Mouse (Mus musculus) c-Kit-positive CD71-negative TER-119-negative erythroid progenitor cells, embryonic 14.5 days (primary cell): ENCODE measurements at regions not wholly inside any gene's neighbourhood (a gene's known extent, or its start where the extent isn't known, plus 50 kb on each side); places are given as distances from the start of the nearest gene placed in this dataset.

ENCODE experiments used
- DNase-seq: peaks from one replicate; pipeline ENCODE4 v3.0.0-alpha.2; 2013; ENCODE audit warnings: low read depth

DNA sequence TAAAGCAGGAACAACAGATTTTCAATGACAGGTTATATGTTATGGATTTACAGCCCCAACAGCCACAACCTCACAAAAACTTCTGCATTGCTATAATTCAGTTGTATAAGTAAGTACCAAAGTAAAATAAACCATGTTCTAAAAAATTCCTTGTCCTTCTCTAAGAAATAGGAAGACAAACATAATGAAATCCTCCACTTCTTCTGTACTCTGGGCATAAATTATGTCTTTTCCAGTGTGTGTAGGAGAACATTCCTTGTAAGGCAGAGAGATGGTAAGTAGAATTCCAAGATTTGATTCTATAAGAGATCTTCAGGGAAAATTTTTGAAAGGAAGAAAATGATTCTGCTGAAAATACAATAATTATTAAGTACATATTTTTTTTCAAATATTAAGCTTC lies 209.4 kb upstream of the Zc3h12c start:
- DNase-seq: no peak

DNA sequence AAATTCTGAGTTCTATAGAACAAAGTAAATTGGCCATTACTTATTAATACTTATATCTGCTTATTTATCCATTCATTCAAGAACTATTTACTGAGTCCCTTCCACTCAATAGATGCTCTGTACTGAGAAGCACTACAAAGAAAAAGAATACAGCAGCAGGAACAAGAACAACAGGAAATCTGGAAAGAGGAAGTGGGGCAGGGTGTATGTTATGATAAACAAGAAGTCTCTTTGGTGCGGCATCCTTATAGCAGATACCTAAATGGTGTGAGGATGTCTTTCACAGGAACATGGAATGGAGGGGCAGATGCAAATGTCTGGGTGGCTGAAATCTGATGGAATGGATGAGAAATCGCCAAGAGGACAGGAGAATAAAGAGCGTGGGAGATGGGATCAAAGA lies 208.5 kb upstream of the Zc3h12c start:
- no peak for DNase-seq

DNA sequence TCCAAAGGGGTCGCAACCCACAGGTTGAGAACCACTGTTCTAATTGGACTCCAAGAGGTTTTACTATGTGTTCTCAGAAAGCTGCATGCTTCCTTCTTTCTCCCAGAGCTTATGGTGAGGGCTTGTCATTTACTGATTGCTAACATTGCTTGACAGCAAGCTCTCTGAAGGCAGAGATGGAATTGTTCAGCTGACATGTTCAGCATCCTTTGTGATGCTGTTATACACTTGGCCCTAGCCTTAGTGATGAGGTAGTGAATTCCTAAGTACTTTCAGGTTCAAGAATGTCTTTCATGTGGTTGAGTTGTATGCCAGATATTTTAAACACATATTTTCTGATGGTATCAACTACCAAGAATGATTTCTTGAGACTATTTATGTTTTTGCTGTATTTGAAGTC lies 202.9 kb upstream of the Zc3h12c start:
- DNase-seq: no peak

DNA sequence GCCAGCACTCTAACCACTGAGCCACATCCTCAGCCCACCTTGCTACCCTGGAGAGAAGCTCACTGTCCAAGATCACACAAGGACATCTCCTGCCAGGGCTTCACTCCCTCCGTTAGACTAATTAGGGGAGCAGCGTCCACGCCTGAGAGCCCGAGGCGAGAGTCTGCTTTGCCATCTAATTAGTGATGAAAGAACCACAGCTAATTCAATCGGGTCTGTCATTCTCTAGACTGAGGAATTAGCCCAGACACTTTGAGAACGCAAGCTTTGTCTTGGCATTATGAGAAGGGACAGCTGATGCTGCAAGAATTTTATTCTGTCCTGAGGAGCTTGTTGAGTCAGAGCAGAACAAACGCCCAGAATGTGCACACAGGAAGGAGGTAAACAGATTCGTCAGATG lies 200.5 kb upstream of the Zc3h12c start:
- DNase-seq: no peak

DNA sequence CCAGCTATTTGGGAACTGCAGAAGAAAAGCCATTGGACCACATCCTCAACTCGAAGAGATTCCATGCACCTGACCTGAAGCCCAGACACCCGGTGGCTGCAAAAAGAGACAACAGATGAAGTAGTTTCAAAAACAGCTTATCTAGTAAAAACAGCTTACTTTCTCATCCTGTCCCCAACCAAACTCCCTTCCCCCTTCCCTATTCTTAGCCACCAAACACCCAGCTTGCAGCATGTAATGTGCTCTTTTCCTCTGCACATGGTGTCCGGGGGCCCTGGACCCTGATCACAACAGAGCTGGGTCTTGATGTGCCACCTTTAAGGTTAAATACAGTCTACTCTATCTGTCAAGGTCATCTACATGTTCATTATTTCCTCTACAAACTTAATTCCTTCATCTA lies 199.7 kb upstream of the Zc3h12c start:
- peak; percentile 34 for DNase-seq

DNA sequence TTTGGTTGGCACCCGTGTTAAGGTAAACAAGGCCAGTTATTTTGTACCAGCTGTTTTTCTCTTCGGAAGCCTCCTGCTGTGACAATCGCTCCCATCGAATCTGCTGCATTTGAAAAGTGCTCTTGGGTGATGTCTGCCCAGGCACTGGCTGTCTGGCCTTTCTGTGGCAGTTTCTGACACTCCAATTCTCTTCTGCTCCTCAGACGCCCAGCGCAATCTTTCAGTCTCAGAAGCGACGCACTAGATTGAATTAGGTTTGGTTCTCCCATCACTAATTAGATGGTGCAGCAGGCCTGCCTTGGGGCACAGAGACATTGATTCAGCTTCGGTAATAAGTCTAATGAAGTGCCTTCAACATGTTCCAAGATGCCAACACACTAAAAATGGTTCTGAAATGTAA lies 197.7 kb upstream of the Zc3h12c start:
- DNase-seq: no peak

DNA sequence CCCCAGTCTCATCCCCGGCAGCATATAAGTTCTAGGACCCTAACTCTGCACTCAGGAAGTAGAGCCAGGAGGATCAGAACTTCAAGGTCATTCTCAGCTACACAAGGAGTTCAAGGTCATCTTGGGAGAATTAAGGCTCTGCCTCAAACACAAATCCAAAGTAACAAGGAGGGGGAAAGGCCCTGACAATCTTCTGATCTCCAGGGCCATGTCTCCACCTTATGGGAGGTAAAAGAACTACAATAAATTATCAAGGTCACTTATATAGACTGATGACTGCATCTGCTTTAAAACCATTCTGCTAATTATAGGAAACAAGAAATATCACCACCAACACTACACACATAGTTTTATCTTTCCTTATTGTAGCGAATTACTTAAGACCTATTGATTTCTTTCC lies 193.2 kb upstream of the Zc3h12c start:
- no peak for DNase-seq

DNA sequence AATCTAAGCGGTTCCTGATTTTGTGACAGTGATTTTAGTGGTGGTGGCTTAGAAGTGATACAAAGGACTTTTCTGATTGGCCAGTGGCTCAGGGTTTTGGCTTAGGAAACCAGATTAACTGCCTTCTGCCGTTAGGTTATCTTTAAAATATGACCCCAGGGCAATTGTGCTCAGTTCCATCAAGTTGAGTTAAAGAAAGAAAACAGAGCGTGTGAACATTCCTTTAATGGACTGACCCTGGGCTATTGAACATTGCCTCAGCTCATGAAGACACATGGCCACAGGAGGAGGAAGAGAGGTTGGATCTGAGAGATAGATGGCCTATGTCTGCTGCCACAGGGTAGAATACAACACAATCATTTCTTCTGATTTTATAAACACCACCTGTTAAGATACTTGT lies 191.0 kb upstream of the Zc3h12c start:
- DNase-seq: no peak

DNA sequence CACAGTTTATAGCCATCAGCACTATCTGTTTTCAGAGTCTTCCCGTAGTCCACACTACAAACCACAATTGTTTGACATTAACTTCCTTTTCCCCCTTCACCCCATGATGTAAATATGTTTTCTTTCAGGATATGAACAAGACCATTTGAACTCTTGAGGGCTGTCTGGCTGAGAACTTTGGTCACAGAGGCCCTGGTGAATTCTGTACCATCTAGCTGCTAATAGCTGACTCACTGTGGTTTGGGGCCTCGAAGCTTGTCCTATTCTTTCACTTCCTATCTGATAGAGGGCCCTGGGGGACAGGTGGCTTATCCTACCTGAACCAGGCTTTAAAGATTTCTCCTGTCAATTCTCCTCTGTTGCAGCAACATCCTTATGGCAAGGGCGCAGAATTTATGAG lies 188.2 kb upstream of the Zc3h12c start:
- peak; percentile 33 for DNase-seq

DNA sequence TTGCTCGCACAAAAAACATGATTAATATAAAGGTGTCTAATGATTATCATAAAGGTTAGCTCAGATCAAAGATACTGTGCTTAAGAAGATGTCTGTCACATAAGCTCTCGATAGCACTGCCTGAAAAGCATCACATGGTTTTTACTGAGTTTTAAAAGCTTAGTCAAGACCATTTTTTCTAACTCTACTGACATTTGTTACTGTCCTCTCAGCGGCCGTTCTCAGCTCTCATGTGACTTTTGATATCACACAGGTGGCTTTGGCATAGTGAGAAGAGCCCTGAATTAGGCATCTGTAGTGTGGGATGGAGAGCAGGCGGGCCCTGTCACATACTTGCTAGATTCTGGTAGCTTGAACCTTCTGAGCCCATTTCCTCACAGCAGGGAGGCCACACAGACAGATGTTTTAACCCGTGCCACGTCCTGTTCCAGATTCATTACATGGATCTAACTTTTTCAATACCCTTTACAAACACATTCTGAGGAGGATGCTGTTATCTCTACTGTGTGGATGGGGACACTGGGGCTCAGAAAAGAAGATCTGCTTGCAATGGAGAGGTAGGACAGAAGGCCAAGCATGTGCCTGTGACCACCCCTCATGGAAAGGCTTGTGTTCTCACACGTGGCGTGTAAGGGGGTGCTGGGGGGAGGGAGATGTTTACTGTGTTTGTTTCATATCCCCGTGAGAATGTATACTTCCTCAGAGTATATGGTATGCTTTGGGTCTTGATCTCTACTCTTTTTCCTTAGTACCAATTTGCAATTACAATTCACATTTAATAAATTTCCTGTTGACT lies 187.0 kb upstream of the Zc3h12c start:
- no peak for DNase-seq

DNA sequence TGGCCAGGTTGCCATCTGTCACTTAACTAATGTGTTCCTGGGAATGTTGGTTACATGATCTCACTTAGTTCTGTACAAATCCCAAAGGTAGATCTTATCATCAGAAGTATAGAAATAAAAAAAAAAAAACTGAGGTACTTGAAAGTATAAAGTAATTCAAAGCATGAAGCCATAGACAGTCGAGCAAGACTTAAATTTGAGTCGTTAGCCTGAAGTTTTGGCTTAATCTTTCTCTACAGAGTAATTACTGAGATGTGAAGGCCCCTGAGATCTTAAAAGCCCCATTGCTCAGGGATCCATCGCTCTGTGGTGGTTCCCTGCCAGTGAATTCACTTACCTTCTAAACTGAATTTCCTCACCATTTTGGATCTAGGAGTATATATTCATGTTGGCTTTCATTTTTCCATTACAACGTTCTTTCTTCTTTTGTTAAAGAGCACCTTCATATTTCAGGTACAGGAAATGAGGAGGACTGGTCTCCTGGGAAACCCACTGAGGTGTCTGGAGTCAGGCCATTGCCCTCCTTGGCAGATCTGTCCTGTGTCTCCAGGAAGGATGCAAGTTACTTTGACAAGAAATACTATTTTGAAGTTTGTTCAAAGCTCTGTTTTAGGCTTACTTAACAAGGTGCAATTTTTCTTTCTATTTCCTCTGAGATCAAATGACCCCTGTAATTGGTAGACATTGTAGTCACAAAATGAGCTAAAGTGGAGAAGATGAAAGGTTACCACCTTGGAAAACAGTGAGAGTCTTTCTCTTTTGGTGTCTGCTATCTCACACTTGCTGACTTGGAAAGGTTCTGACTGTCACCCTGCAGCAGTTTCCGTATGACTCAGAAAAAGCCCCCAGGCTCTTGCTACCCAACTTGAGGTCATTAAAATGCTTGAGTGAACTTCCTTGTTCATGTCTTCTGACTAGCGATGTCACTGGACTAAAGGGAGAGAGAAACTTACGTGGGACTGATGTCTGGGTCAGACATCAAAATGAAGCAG lies 180.5 kb upstream of the Zc3h12c start:
- DNase-seq: no peak

DNA sequence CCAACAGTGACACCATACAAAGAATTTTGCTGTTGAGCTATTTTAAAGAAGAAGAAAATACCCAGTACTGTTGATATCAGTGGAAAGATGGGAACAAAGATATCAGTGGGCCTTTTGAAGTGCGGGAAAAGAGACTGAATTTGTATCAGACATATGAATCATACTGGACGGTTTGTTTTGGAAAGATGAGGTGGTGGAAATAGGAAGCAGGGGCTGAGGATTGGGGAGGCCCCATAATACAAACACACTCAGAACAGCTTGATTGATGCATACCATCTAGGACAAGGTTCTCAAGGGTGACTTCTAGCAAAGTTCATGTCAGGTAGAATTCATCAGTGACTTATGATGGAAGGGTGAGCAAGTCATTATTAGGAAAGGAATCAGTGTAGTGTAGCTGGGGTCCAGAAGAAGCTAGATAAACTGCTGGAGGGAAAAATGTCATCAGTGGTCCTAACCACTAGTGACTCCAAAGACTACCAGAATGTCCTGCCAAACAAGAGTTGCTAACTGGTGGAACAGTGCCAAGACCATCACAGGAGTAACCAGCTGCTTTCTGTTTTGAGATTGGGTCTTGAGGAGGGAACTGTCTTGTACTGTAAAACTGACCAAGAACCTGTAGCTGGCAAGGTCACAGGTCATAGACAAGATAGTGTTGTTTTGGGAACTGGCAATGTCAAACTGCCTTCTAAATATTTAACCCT lies 176.0 kb upstream of the Zc3h12c start:
- DNase-seq: no peak

DNA sequence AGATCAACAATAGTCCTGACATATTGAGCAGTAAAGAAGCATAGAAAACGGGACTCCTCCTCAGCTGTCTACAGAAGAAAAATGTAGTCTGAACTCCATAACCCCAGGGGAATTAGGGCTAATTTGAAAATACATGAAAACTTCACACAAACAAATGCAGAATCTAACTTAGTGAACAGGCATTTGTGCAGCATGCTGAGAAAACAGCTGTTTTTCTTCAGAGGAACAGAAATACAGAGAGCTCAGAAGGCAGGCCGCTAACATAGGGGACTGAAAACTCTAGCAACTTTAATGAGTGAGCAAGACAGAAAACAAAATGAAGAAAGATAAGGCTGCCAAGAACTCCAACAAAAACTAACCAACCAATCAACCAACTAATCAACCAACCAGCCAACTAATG lies 172.7 kb upstream of the Zc3h12c start:
- no peak for DNase-seq

DNA sequence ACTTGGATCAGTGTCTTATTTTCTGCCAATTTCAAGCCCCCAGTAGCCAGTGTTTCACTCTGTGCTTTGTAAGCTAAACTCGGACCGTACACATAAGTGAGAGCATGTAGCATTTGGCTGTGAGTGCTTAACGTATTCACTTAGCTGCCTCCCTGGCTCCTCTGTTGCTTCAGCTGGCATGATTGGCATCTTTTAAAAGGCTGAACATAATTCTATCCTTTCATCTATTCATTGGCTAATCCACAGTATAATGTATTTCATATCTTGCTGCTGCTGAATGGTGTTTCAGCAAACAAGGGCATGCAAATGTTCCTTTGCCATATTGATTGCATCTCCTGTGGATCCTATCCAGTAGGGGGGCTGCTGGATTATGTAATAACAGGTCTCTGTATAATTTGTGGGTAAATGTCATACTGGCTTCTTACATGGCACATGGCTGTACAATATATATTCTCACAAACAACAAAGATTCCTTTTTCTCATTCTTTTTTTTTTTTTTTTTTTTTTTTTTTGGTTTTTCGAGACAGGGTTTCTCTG lies 169.5 kb upstream of the Zc3h12c start:
- DNase-seq: no peak

DNA sequence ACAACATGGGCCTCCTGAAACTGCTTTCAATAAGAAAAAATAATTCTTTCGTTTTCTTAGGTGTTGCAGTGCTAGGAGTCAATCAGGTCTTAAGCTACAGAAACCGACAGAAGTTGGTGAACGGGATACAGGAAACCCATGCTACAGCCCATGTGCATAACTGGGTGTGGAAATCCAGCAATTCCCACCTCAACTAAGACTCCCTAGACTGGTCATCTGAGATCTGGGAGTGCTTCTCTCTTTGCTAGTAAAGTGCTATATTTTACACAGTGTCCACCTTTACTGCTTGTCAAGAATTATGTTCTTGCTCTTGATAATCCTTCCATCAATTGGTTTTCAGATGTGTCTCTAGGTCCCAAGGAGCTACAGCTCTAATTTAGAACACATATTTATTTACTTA lies 166.4 kb upstream of the Zc3h12c start:
- DNase-seq: no peak

DNA sequence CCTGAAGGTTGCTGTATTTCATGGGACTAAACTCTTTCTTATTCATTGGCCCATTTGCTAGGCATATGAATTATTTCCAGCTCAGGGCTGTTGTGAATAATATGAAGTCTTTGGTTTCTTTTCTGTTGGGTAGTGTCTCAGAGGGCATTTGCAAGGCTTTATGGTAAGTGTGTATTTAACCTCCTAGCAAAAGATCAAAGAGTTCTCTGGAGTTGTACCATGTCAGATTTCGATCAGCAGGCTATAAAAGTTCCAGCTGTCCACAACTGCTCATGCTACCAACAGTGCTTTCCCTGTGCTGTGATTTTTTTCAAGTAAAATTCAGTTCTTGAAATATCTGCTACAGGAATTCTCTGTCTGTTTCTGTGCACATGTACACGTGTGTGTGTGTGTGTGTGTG lies 165.5 kb upstream of the Zc3h12c start:
- no peak for DNase-seq

DNA sequence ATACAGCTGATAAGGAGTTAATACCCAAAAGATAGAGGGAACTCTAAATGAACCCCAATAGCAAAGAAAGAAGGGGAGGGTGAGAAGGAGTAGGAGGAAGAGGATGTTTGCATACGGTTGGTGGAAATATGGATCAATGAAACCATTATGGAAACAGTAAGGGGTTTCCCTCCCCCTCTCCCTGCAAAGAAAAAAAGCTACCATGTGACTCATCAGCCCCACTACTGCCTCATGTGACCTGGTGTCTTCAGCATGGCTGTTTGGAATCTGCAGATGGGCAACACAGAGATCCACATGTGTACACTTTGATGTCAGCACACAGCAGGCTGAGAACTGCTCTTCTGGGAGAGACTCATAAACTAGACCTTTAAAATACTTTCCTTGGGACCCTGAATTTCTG lies 163.4 kb upstream of the Zc3h12c start:
- no peak for DNase-seq

DNA sequence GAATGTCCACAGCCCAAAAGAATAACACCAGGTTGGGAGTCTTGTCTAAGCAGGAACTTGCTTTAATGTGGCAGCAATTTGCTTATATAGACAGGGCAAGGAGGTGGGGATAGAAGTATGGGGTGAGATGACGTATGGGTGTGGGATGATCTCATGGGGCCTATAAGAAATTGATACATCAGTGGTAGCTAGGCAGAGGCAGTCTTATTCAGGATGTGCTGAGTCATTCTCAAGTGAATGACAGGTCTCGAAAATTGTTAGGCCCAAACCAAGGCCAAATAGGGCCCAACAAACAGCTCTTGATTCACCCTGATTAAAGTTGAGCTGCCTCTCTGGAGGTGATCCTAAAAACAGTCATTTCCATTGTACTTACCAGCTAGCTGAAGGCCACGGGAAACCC lies 162.3 kb upstream of the Zc3h12c start:
- DNase-seq: no peak

DNA sequence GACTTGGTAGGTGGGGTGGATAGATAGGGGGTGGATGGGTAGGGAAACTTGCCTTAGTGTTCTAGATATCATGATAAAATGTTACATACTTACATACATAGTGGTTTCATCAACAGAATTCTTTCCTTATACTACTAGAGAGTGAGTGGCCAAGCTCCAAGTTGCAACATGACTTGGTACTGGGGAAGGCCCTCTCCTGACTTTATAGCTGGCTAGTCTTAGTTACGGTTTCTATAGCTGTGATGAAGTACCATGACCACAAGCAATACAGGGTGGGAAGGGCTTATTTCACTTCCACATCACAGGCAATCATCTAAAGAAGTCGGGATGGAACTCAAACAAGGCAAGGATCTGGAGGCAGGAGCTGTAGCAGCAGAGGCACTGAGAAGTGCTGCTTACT lies 156.0 kb upstream of the Zc3h12c start:
- DNase-seq: no peak

DNA sequence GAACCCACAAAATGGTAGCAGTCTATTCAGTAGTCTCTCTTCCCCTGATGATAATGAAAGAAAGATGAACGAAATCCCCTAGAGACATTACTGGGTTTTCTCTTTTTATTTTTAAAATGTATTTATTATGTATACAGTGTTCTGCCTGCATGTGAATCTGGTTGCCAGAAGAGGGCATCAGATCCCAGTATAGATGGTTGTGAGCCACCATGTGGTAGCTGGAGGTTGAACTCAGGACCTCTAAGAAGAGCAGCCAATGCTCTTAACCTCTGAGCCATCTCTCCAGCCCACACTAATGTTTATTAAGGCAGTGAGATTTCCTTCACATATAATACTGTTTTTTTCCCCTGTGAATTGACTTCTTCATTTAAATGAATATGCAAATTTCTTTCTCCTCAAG lies 155.4 kb upstream of the Zc3h12c start:
- no peak for DNase-seq

DNA sequence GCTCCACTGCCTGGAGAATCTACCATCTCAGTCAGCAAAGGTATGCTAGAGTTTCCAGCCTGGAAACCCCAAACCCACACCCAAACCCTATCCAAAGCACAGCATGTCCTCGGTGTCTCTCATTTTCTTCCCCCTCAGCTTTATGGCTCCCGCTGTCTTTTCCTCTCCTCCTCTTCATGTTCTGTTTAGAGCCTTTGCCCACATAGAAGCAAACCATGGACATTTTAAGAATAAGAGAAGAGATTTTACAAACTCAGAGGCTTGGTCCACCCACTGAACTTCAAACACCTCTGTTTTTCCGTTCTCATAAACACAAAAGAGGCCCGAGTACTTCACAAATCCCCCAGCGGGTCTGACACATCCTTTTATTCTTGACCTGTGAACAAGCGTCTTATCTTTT lies 154.9 kb upstream of the Zc3h12c start:
- DNase-seq: no peak

DNA sequence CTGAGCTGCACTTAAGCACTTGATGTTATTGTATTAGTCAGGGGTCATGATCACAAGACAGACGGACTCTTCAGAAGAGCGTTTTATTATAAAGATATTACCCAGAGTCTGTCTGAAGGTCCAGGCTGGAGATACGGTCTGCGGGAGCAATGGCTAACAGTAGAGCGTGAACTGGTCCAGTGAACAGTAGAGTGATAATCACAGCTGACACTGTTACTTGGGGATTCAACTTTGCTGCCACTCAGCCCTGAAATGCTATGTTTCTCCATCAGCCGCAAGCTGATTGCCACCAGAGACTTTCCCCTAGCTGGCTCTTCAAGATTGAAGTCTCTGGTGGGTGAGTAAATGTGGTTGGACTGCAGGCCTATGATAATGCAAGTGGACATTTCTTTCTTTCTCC lies 133.1 kb upstream of the Zc3h12c start:
- no peak for DNase-seq
